Mouse (Mus musculus): Measurements from ENCODE around the gene Dnah7a. TPM values are rescaled to one million over a fixed set of nuclear protein-coding genes. Genes with fewer than 3 reads are reported as not detected.

The Dnah7a gene
- total RNA-seq (2023), result not detected in 4 replicates

DNA sequence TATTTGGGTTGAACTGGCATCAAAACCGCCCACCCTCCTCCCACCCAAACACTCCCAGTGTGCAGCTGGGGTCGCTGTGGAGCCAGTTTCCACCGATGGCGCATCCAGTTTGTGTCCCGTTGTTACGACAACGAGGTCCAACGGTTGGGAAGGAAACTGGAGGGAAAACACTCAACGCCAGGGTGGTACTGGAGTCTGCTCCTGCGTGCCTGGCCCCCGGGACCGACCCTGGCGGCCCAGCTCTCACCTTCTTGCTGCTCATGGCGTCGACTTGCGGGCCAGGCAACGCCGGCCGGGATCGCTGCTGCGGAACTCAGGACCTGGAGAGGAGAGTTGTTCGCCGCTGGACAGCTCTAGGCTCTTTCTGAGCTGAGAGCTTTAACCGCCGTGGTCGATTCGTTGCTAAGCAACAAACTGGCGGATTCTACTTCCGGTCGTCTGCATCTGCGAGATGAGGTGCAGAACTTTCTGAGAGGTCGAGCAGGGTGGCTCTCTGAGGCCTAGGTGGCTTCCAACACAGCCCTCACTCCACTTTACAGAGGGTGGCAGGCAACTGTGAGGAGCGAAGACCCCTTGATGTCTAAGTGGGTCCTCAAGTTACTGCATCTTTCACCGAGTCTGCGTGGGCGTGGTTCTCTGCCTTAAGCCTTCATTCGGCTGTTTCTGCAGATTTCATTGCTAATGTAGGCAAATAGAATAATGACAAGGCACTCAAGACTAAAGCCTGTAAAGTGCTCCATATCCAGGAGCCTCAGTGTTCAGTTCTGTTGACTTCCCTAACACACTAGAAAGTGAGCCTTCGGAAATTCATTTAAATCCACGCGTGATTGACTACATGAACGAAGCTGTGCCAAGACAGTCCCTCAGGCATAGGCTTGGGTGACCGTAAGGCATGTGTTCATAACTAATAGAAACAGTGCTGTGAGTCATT, at the start of gene Dnah7a:
TSS of gene Dnah7a (minus strand) at position 354 of the 931 bp plus-strand sequence.

DNA sequence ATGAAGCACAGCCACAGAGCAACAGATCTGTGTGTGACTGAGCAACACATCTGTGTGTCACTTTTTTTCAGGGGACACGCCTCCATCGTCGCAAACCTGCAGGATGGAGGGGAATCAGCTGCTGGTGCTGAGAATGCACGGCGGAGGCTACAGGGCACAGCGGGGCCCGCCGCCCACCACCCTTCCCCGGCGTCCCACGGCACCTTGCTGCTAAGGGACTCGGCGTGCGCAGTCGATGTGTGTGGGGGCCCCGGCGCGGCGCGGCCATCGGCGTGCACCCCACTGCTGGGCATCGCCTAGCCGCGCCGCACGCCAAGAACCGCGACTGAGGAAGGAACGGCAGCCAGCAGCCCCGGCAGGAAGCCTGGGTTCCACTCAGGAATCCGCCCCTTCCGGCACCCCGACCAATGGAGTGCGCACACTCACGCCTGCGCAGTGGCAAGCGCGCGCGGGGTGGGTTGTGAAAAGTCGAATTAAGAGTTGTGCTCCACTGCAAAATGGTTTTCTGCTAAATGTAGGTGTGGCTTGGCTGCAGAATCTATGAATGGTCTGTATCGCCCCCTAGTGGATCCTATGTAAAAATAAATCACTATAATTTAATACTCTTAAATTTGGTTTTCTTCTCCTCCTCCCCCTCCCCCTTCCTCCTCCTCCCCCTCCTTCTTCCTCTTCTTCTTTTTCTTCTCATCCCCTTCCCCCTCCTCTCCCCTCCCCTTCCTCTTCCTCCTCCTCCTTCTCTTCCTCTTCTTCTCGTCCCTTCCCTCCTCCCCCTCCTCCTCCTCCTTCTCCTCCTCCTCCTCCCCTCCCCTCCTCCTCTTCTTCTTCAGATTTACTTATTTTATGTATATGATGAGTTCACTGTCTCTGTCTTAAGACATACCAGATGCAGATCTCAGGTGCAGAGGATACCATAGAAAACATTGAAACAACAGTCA, 354.0 kb downstream of the Dnah7a start, which contains the start of the genes Asdurf, Gm28551 and Asnsd1:
TSS of gene Asdurf (minus strand) at position 293 of the 935 bp plus-strand sequence.
TSS of gene Gm28551 (minus strand) at position 341 of the 935 bp plus-strand sequence.
TSS of gene Asnsd1 (minus strand) at position 426 of the 935 bp plus-strand sequence.

Other genes starting within 250 kb of the Dnah7a start
- gene Stk17b, start 78.4 kb upstream of the Dnah7a start, total RNA-seq (2023), result 1,012 to 1,143 TPM (median 1,080 TPM) in 4 replicates